Mouse (Mus musculus) skeletal muscle tissue, adult 2 months (tissue): ENCODE results near the gene Gm13272.
"Not testable (repeated sequence)": the region's sequence is repeated elsewhere in the genome, so short reads cannot be mapped to it uniquely, and the experiment has no call there.

Source experiments
- DNase-seq: peaks from one replicate; pipeline ENCODE4 v3.0.0-alpha.2; 2012; ENCODE audit warnings: low read depth, low spot score

Gene Gm13272

GRCm38 (mm10) chr4:88785409-88785808 is 5.8 kb downstream of the Gm13272 start, which contains the start of gene Gm13276:
Gene Gm13276 (plus strand): TSS chr4:88785709.
- DNase-seq, result not testable (repeated sequence)

GRCm38 (mm10) chr4:88788402-88788801 is 8.8 kb downstream of the Gm13272 start, which contains the start of gene Gm13277:
Gene Gm13277 (plus strand): TSS chr4:88788632.
- DNase-seq, result not testable (repeated sequence)

- not testable (repeated sequence) for DNase-seq
These were observed 11.6 kb downstream of the Gm13272 start, which contains the start of gene Gm13278 for GRCm38 (mm10) chr4:88791250-88791649. Gene Gm13278 (plus strand): TSS chr4:88791550.

- DNase-seq, result not testable (repeated sequence)
These were observed 14.5 kb downstream of the Gm13272 start, which contains the start of gene Gm13275 for GRCm38 (mm10) chr4:88793936-88794675. Gene Gm13275 (plus strand): TSS chr4:88794487.

- DNase-seq, result not testable (repeated sequence)
These were observed 17.4 kb downstream of the Gm13272 start, which contains the start of gene Gm13279 for GRCm38 (mm10) chr4:88797097-88797496. Gene Gm13279 (plus strand): TSS chr4:88797397.

GRCm38 (mm10) chr4:88799365-88799764 is 19.7 kb downstream of the Gm13272 start, which contains the start of gene Gm13285:
Gene Gm13285 (plus strand): TSS chr4:88799665.
- DNase-seq, result not testable (repeated sequence)

GRCm38 (mm10) chr4:88802954-88803353 is 23.3 kb downstream of the Gm13272 start, which contains the start of gene Gm13287:
Gene Gm13287 (plus strand): TSS chr4:88803254.
- DNase-seq, result not testable (repeated sequence)

- not testable (repeated sequence) for DNase-seq
These were observed 25.6 kb downstream of the Gm13272 start, which contains the start of gene Gm13288 for GRCm38 (mm10) chr4:88805231-88805630. Gene Gm13288 (plus strand): TSS chr4:88805531.

- DNase-seq, result not testable (repeated sequence)
These were observed 26.1 kb downstream of the Gm13272 start for GRCm38 (mm10) chr4:88805761-88806160.

GRCm38 (mm10) chr4:88815928-88816327 is 36.3 kb downstream of the Gm13272 start, which contains the start of gene Ifna7:
Gene Ifna7 (plus strand): TSS chr4:88816228.
- DNase-seq, result no peak

- no peak for DNase-seq
These were observed 40.0 kb downstream of the Gm13272 start, which contains the start of gene Ifna11 for GRCm38 (mm10) chr4:88819659-88820058. Gene Ifna11 (plus strand): TSS chr4:88819959.

- no peak for DNase-seq
These were observed 43.3 kb downstream of the Gm13272 start for GRCm38 (mm10) chr4:88822995-88823394.

- DNase-seq, result not testable (repeated sequence)
These were observed 47.5 kb downstream of the Gm13272 start, which contains the start of gene Ifna6 for GRCm38 (mm10) chr4:88827116-88827515. Gene Ifna6 (plus strand): TSS chr4:88827416.
